Mouse (Mus musculus): Measurements from ENCODE around the gene Thsd4. TPM values are rescaled to one million over a fixed set of nuclear protein-coding genes. Genes with fewer than 3 reads are reported as not detected.

Thsd4 gene
- polyA plus RNA-seq, 1 experiment from 2014 or later = 31.6 TPM

- Histone ChIP-seq H3K9ac (no peak overlapping the region), H3K9me3 (no peaks in the 10 kb centered on the region), H3K27me3 (no peaks in the 10 kb centered on the region), H3K36me3 (no peaks in the 10 kb centered on the region), H3K4me1 (peaks cover 25% of the 10 kb centered on the region; the same call in 1 of the 2 replicates), H3K27ac (no peak overlapping the region), H3K4me3 (no peak overlapping the region), H3K4me2 (no peak overlapping the region)
- 58% methylated on average over 8 of the region's 8 CpGs for WGBS
- ATAC-seq (ENCODE audit: insufficient number of reproducible peaks, low FRiP score, low TSS enrichment, low read depth) = no peak
These were observed 569.3 kb downstream of the Thsd4 start for GRCm38 (mm10) chr9:59952515-59953070.

GRCm38 (mm10) chr9:59951943-59952342 lies 569.9 kb downstream of the Thsd4 start:
- Histone ChIP-seq H3K9me3 (no peaks in the 10 kb centered on the region), H3K4me2 (no peak overlapping the region), H3K27me3 (no peaks in the 10 kb centered on the region), H3K4me3 (no peak overlapping the region), H3K4me1 (peaks cover 25% of the 10 kb centered on the region; the same call in 1 of the 2 replicates), H3K27ac (no peak overlapping the region), H3K36me3 (no peaks in the 10 kb centered on the region), H3K9ac (no peak overlapping the region)
- WGBS = 67% methylated on average over 4 of the region's 4 CpGs
- ATAC-seq (ENCODE audit: insufficient number of reproducible peaks, low FRiP score, low TSS enrichment, low read depth) = no peak

DNA sequence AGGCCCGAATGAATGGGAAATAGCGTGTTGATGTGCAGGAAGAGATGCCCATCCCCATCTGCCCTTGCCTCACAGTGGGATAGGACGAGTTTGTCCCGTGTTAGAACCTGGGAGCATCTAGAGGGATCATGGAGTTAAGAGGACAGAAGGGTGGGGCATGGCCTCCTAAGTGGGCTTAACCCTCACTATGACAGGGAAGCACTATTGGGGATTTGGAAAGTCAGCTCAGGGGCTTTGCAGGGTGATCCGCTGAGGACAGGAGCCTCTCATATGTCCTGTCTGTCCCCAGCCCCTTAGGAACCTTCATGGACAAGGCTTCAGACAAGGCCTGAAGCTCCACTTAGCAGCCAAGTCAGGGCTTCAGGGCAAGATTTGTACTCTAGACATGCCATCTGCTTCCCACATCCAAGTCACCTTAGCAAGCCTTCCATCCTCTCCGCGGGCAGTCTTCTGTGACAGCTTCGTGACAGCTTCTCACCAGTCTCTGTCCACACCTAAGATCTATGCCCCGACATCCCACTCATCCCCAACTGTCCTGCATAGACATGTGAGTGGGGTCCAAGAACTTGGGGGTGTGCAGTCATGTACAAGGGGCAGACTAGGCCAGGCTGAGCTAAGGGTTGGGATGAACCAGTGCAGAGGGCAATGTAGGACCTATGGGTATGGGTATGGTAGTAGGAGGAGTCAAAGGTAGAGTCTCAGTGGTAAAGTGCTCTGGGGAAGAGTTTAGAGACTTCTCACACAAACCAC lies 570.7 kb downstream of the Thsd4 start:
- no peak for ATAC-seq (ENCODE audit: insufficient number of reproducible peaks, low FRiP score, low TSS enrichment, low read depth)
- H3K4me2 ChIP-seq = no peak overlapping the region
- H3K9me3 ChIP-seq = no peaks in the 10 kb centered on the region
- no peak overlapping the region for H3K27ac ChIP-seq
- H3K9ac ChIP-seq = no peak overlapping the region
- no peaks in the 10 kb centered on the region for H3K27me3 ChIP-seq
- peaks cover 25% of the 10 kb centered on the region; the same call in 1 of the 2 replicates for H3K4me1 ChIP-seq
- WGBS = 88% methylated on average over 9 of the region's 9 CpGs
- no peaks in the 10 kb centered on the region for H3K36me3 ChIP-seq
- no peak overlapping the region for H3K4me3 ChIP-seq

DNA sequence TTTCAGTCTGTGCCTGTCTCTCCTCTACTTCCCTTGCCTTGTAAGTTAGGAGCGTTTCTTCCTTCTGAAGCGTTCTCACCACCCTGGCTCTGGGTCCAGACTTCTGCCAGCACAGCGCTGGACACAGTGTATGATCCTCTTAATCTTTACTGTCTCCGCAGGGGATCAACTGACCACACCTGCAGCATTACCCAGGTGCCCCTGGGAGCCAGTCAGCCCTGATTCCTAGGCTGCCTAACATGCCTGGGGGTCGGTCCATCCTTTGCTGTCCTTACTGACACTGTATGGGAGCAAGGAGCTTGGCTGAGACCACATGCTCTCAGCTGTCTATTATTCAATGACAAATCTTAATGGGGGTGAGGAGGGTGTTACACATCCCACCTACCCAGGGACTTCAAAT lies 571.9 kb downstream of the Thsd4 start:
- ATAC-seq (ENCODE audit: insufficient number of reproducible peaks, low FRiP score, low TSS enrichment, low read depth) = no peak
- 76% methylated on average over 5 of the region's 5 CpGs for WGBS
- Histone ChIP-seq H3K9ac (no peak overlapping the region), H3K4me3 (no peak overlapping the region), H3K4me1 (peaks cover 19% of the 10 kb centered on the region; the same call in 1 of the 2 replicates), H3K27me3 (no peaks in the 10 kb centered on the region), H3K9me3 (no peaks in the 10 kb centered on the region), H3K4me2 (no peak overlapping the region), H3K27ac (no peak overlapping the region), H3K36me3 (no peaks in the 10 kb centered on the region)

DNA sequence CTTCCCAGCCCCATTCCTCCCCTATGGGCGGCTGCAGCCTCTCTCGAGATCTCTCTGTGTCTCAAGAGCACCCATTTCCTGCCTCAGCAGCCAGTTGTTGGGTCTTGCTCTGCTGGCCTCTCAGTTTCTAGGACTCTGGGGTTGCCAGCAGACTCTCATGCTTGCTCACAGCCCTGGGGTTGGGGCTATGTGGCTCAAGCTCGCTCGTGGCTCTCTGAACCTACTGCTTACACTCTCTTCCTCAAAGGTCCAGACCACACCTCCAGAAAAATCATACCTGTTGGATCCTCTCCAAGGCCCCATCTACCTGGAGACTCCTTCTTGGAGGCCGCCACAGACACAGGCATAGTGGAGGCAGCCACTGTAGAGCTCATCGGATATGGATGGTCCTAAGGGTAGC lies 572.3 kb downstream of the Thsd4 start:
- H3K9me3 ChIP-seq = no peaks in the 10 kb centered on the region
- no peak for ATAC-seq (ENCODE audit: insufficient number of reproducible peaks, low FRiP score, low TSS enrichment, low read depth)
- WGBS = 87% methylated on average over 6 of the region's 6 CpGs
- no peak overlapping the region for H3K9ac ChIP-seq
- no peak overlapping the region for H3K27ac ChIP-seq
- peaks cover 19% of the 10 kb centered on the region; the same call in 1 of the 2 replicates for H3K4me1 ChIP-seq
- no peak overlapping the region for H3K4me3 ChIP-seq
- no peak overlapping the region for H3K4me2 ChIP-seq
- no peaks in the 10 kb centered on the region for H3K27me3 ChIP-seq
- no peaks in the 10 kb centered on the region for H3K36me3 ChIP-seq

GRCm38 (mm10) chr9:59948691-59949250 lies 573.1 kb downstream of the Thsd4 start:
- no peak overlapping the region for H3K9ac ChIP-seq
- H3K36me3 ChIP-seq = no peaks in the 10 kb centered on the region
- no peak overlapping the region for H3K4me3 ChIP-seq
- ATAC-seq (ENCODE audit: insufficient number of reproducible peaks, low FRiP score, low TSS enrichment, low read depth) = no peak
- no peaks in the 10 kb centered on the region for H3K27me3 ChIP-seq
- WGBS = 86% methylated on average over 17 of the region's 17 CpGs
- no peak overlapping the region for H3K4me2 ChIP-seq
- H3K27ac ChIP-seq = no peak overlapping the region
- H3K4me1 ChIP-seq = peaks cover 13% of the 10 kb centered on the region; the same call in 1 of the 2 replicates
- H3K9me3 ChIP-seq = no peaks in the 10 kb centered on the region

DNA sequence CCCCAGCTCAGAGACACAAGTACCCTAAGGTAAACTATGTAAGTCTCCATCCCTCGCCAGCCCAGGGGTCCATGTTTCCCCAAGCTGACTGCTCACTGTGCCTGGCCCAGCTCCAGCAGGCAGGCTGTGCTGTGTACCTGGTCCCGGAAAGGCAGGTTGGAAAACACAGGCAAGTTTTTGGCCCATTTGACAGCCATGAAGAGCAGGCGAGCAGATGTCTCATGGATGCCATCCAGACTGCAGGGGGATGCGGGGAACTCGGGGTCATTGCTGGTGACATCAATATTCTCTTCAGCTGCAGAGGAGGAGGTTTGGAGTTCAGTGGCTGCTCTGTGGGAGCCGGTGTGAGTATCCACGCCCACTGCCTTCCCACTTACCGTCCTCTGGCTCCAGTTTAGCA lies 573.6 kb downstream of the Thsd4 start:
- no peaks in the 10 kb centered on the region for H3K27me3 ChIP-seq
- ATAC-seq (ENCODE audit: insufficient number of reproducible peaks, low FRiP score, low TSS enrichment, low read depth) = no peak
- no peak overlapping the region for H3K4me2 ChIP-seq
- H3K27ac ChIP-seq = no peak overlapping the region
- no peaks in the 10 kb centered on the region for H3K36me3 ChIP-seq
- no peak overlapping the region for H3K4me3 ChIP-seq
- H3K9me3 ChIP-seq = no peaks in the 10 kb centered on the region
- H3K9ac ChIP-seq = no peak overlapping the region
- WGBS = 50% methylated on average over 8 of the region's 8 CpGs
- H3K4me1 ChIP-seq = peaks cover 12% of the 10 kb centered on the region; the same call in 1 of the 2 replicates

DNA sequence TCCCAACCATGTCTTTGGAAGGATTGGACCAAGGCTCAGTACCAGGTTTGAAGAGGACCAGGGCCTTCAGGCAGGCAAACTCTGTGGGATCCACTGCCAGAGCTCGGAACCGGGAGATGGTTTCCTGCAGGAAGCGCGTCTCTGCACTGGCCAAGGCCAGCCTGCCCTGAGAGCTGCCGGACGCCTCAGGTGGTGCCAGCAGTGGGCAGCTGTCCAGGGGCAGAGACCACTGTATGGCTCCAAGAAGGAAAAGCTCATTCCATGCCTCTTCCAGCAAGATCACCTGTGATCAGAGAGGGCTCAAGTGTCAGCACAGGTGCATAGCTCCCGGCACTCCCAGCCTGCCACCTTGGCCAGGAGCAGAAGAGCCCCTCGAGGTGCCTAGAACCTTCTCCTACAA lies 574.6 kb downstream of the Thsd4 start:
- Histone ChIP-seq H3K4me1 (peaks cover 13% of the 10 kb centered on the region; the same call in 1 of the 2 replicates), H3K4me2 (no peak overlapping the region), H3K9ac (no peak overlapping the region), H3K36me3 (no peaks in the 10 kb centered on the region), H3K9me3 (no peaks in the 10 kb centered on the region), H3K27ac (no peak overlapping the region), H3K27me3 (no peaks in the 10 kb centered on the region), H3K4me3 (no peak overlapping the region)
- ATAC-seq (ENCODE audit: insufficient number of reproducible peaks, low FRiP score, low TSS enrichment, low read depth) = no peak
- WGBS = 85% methylated on average over 8 of the region's 8 CpGs

DNA sequence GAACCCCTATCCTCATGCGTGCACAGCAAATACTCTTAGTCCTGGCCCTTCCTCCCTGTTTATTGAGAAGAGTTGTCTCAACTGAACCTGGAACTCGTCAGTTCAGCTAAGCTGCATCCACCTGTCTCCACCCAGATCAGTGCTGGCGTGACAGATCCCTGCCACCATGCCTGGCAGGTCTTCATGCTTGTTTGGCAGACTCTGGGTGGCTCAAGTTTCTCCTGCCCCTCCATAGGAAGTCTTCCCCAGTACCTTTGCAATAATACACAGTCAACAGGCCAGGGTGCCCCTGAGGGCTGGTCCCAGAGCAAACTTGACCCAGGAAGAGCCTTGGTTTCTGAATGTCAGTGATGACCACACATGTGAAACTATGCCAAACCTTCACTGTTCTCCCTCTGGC lies 576.6 kb downstream of the Thsd4 start:
- Histone ChIP-seq H3K9ac (no peak overlapping the region), H3K9me3 (no peaks in the 10 kb centered on the region), H3K36me3 (no peaks in the 10 kb centered on the region), H3K4me2 (no peak overlapping the region), H3K4me1 (peaks cover 20% of the 10 kb centered on the region), H3K27ac (no peak overlapping the region), H3K4me3 (no peak overlapping the region), H3K27me3 (no peaks in the 10 kb centered on the region)
- no peak for ATAC-seq (ENCODE audit: insufficient number of reproducible peaks, low FRiP score, low TSS enrichment, low read depth)
- 63% methylated on average over 3 of the region's 3 CpGs for WGBS

GRCm38 (mm10) chr9:59943826-59944225 lies 578.0 kb downstream of the Thsd4 start:
- no peak overlapping the region for H3K4me3 ChIP-seq
- H3K4me1 ChIP-seq = peaks cover 23% of the 10 kb centered on the region
- WGBS = 86% methylated on average over 6 of the region's 6 CpGs
- no peaks in the 10 kb centered on the region for H3K27me3 ChIP-seq
- H3K9me3 ChIP-seq = no peaks in the 10 kb centered on the region
- H3K36me3 ChIP-seq = no peaks in the 10 kb centered on the region
- H3K9ac ChIP-seq = no peak overlapping the region
- no peak for ATAC-seq (ENCODE audit: insufficient number of reproducible peaks, low FRiP score, low TSS enrichment, low read depth)
- no peak overlapping the region for H3K4me2 ChIP-seq
- H3K27ac ChIP-seq = no peak overlapping the region

DNA sequence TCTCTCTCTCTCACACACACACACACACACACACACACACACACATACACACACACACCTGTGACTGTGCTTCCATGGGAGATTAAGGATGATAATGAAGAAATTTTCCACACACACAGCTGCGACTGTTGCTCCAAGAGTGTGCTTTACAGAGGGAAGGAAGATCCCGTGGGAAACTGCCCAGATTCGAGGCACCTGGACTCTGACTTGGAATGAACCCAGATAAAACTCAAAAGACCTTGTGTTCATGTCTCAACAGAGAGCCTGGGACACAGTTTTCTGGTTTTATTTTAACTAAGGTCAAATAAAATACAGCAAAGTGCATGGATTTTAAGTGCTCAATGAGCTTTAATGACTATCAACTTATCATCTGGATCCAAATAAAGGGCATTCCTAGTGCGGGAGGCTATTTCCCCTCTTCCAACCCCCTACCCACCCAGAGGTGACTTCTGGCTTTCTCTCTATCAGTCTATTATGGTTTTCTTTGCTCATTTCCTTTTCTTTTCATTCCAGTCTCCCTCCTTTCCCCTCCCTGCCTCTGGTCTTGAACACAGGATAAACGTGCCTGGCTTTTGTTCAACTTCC lies 579.3 kb downstream of the Thsd4 start:
- H3K9me3 ChIP-seq = no peaks in the 10 kb centered on the region
- H3K4me3 ChIP-seq = no peak overlapping the region
- WGBS = 34% methylated on average over 5 of the region's 5 CpGs
- ATAC-seq (ENCODE audit: insufficient number of reproducible peaks, low FRiP score, low TSS enrichment, low read depth) = no peak
- peaks cover 16% of the 10 kb centered on the region for H3K4me1 ChIP-seq
- H3K9ac ChIP-seq = no peak overlapping the region
- no peak overlapping the region for H3K4me2 ChIP-seq
- no peak overlapping the region for H3K27ac ChIP-seq
- H3K27me3 ChIP-seq = no peaks in the 10 kb centered on the region
- no peaks in the 10 kb centered on the region for H3K36me3 ChIP-seq

DNA sequence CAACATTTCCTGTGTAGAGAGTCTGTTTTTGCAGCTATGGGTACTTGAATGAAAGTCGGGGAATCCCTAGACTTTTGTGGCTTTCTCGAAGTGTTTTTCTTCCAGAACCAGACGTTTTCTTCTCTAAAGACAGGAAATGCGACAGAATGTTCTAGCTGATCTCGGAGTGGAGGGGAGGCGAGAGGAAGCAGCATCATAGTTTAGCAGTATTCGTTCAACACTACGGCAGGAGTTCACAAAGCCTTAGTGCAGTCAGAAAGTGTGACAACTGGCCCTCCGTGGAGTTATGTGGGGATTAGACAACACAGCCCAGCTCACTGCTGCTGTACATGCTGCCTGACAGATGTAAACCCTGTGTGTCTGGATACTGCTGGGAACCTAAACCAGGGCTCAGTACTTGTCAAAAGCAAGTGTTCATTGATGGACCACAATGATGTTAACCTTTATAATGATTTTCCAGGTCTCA lies 579.9 kb downstream of the Thsd4 start:
- WGBS = 41% methylated on average over 9 of the region's 9 CpGs
- H3K9me3 ChIP-seq = no peaks in the 10 kb centered on the region
- peaks cover 16% of the 10 kb centered on the region for H3K4me1 ChIP-seq
- H3K36me3 ChIP-seq = no peaks in the 10 kb centered on the region
- H3K9ac ChIP-seq = no peak overlapping the region
- H3K4me2 ChIP-seq = no peak overlapping the region
- H3K27ac ChIP-seq = 0 out of 2 replicates have a peak overlapping the region, but pooled peaks have one; percentile 52
- H3K4me3 ChIP-seq = no peak overlapping the region
- ATAC-seq (ENCODE audit: insufficient number of reproducible peaks, low FRiP score, low TSS enrichment, low read depth) = no peak
- H3K27me3 ChIP-seq = no peaks in the 10 kb centered on the region
